Mouse (Mus musculus): ENCODE measurements at regions not wholly inside any gene's neighbourhood (a gene's known extent, or its start where the extent isn't known, plus 50 kb on each side); places are given as distances from the start of the nearest gene placed in this dataset.

DNA sequence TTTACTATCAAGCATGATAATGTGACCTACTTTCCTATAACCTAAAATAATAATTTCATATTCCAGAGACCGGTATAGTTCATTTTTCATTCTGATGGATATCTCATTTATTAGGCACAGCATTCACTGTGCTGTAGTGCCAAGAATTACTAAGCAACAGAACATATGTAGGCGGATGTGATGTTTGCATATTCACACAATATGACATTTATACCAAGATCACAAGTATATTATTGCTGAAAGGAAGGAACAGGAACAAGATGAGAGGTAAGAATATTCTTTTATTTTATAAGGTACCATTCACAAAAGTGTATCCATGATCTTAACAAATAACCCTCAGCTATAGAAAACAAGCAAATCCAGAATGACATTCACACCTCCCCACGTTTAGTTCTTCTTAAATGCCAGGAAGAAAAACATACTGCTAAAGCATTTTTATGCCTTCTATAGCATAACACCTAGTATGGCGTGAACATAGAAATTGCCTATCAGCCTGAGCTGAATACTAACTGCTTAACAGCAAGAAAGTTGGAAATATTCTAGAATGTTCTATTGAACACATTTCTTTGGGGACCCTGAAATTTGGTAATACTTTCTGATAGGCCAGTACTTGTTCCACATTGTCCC lies 1062.8 kb upstream of the Acvr2a start:
- no peak for DNase-seq (ENCODE audit: low spot score)

GRCm38 (mm10) chr2:47755716-47756115 lies 1058.2 kb upstream of the Acvr2a start:
- no peak for DNase-seq (ENCODE audit: low spot score)

GRCm38 (mm10) chr2:47756248-47756647 lies 1057.7 kb upstream of the Acvr2a start:
- DNase-seq (ENCODE audit: low spot score), result peak; percentile 11

- DNase-seq (ENCODE audit: low spot score), result no peak
These were observed 1038.1 kb upstream of the Acvr2a start for GRCm38 (mm10) chr2:47775766-47776165.

- DNase-seq (ENCODE audit: low spot score), result no peak
These were observed 1036.9 kb upstream of the Acvr2a start for GRCm38 (mm10) chr2:47776965-47777364.

DNA sequence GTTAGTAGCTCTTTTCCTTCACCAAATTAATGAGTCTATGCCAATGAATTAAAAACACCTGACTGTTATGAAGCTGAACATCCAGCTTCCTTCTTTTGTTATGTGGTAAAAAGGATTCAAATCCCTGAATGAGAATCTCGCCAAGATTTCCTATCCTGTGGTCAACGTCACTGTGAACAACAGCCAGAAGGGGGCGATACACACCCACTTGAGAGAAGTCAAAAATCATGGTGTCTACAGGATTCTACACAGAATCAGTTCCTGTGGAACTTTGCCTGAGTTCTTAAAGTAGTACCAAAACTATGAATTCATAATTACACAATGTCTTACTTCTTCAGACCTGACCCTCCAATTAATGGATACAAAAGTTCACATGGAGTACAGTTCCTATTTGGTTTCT lies 1028.1 kb upstream of the Acvr2a start:
- peak; percentile 86 for DNase-seq (ENCODE audit: low spot score)

DNA sequence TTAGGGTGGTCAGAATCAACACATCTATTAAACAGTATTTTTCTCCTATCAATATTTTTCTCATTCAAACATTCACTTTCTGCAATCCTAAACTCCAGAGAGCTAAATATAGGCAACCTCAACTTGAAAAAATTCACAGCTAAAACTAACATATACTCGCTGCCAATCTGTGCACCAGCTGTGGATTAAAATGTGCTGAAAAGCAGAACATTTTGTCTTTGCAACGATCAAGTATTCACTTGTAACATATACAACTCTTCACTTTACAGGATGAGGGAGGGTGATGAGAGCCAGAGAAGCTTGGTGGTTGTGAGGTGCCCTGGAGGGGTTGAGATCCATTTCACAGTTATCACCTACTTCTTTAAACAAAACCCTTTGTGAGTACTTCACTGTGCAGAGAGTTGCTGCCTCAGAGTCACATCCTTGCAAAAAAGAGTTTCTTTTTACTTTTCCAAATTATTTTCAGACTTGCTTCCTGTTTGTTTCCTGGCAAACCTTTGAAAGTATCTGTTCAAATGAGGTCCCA lies 991.1 kb upstream of the Acvr2a start:
- DNase-seq (ENCODE audit: low spot score), result no peak

DNA sequence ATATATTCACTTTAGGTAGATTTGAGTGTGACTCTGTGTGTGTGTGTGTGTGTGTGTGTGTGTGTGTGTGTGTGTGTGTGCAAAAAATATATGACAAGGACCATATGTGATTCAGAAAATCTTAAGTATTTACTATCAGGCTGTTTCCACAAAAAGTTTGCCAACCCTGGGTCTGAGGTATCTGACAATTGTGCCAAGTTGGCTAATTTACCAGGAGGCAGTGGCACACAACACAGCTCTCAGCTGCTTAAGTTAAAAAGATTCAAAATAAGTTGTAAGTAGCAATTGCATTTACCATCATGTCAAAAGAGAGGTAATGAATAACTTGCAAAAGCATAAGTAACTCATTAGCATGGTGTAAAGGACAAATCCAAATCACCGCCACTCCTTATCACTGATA lies 981.4 kb upstream of the Acvr2a start:
- no peak for DNase-seq (ENCODE audit: low spot score)

DNA sequence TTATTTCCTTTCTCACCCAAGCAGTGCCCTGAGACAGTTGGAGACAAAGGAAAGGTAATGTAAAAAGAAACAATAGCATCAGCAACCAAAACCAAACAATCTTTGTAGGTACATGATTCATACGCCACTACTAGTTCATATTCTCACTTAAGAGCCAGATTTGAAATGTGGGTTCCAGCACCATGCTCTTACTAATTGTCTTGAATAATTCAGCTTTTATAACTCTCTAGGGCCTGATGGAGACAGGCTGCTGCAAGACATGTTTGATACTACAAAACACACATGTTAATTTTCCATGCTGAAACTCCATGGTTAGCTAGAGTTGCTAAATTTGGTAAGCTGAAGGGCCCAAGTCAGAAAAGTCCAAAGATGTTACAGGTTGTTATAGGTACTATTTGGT lies 980.4 kb upstream of the Acvr2a start:
- no peak for DNase-seq (ENCODE audit: low spot score)

- DNase-seq (ENCODE audit: low spot score), result no peak
These were observed 979.7 kb upstream of the Acvr2a start for GRCm38 (mm10) chr2:47834055-47834799.

GRCm38 (mm10) chr2:47857229-47857628 lies 956.7 kb upstream of the Acvr2a start:
- DNase-seq (ENCODE audit: low spot score), result no peak

DNA sequence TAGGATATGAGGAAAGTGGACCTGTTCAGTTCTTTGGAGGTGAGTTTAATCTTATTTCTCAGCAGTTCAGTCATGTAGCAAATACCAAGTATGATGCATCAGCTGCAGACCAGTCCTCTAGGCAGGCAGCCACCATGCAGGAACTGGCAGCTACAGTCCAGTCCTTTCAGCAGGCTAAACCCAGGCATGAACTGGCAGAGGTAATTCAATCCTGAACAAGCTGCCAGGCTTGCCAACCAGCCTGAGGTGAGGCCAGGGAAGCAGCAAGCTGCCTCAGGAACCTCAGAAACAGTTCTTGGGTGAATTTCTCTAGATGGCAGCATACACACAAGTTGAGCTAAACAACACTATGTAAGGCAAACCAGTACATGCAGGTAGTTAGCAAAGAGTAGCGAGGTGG lies 951.5 kb upstream of the Acvr2a start:
- DNase-seq (ENCODE audit: low spot score), result no peak

DNA sequence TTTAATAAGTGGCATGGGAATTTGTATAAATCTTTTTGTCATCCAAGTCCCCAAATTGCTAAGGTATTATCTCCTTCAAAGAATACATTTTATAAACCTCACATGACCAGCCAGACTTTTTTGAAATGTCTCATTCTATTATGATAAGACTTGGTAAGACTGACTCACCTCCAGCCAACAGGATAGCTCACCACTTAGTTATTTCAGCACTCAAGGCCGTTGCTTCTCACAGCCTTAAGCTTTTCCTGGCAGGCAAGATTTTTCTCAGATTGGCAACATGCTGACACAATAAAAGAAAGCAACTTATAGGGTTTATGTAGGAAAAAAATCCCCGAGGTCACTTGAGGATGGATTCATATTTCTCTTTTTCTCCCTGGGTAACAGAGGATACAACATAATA lies 935.9 kb upstream of the Acvr2a start:
- no peak for DNase-seq (ENCODE audit: low spot score)

- DNase-seq (ENCODE audit: low spot score), result no peak
These were observed 934.8 kb upstream of the Acvr2a start for GRCm38 (mm10) chr2:47879071-47879470.

GRCm38 (mm10) chr2:47879796-47880195 lies 934.1 kb upstream of the Acvr2a start:
- DNase-seq (ENCODE audit: low spot score), result no peak

DNA sequence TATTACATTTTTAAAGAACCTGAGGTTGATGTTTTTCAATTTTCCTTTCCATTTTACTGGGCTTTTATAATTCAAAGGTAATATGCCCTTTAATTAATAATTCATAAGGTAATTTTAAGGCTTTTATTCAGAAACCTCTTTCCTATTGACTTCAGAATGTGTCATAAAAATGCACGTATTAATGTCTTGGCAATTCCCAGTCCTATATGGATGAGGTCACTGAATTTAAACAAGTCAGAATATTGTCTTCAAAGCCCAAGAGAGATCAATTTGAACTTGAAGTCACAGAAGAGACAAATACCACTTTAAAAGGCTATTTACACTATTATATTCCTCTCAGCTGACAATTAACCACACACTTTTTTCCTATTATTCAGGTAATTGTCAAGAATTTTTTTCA lies 925.7 kb upstream of the Acvr2a start:
- no peak for DNase-seq (ENCODE audit: low spot score)

GRCm38 (mm10) chr2:47891366-47891765 lies 922.5 kb upstream of the Acvr2a start:
- DNase-seq (ENCODE audit: low spot score), result no peak

GRCm38 (mm10) chr2:47892879-47893278 lies 921.0 kb upstream of the Acvr2a start:
- no peak for DNase-seq (ENCODE audit: low spot score)

- DNase-seq (ENCODE audit: low spot score), result no peak
These were observed 919.1 kb upstream of the Acvr2a start for GRCm38 (mm10) chr2:47894806-47895205.

DNA sequence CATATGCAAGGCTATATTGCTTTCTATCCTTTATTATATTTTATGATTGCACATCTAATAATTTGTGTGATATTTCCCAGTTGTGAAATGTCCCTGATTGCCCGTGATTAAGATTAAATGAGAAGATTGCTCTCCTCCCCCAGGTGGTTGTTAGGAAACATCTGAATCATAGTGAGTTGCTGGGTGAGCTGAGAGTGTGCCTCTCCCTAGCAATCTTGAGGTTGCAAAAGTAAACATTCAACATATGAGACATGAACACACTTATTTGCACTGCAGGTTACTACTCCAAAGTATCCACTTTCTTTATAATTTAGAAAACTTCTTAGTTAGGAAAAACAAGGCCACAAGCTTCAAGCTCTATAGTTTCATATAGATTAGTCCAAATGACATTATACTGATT lies 899.6 kb upstream of the Acvr2a start:
- DNase-seq (ENCODE audit: low spot score), result no peak

GRCm38 (mm10) chr2:47914986-47915485 lies 898.9 kb upstream of the Acvr2a start:
- no peak for DNase-seq (ENCODE audit: low spot score)

GRCm38 (mm10) chr2:47922965-47923364 lies 890.9 kb upstream of the Acvr2a start:
- DNase-seq (ENCODE audit: low spot score), result no peak

DNA sequence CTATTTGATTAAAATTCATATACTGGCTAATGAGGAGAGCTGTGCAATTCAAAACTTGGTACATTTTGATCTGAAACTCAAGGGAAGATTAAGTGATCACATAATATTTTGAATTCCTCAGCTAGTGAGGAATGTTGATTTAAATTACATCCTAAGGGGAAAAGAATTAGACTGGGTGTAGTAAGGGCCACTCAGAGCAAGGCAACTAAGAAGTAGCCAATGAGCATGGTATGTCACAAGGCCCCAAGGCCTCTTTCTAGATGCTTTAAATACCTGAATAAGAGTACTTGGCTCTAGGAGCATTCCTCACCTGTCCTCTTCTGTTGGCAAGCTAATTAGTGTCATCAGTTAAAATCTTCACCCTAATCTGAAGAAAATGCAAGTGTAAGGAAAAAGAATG lies 887.3 kb upstream of the Acvr2a start:
- DNase-seq (ENCODE audit: low spot score), result no peak

All from embryo, embryonic 10.5 days (tissue).